Mouse (Mus musculus) regulatory T cell (primary cell): Measurements from ENCODE around the gene Chrd.

ENCODE experiments used
- in situ Hi-C: fragments of 300-600 bp; cut with MboI, MseI; formaldehyde crosslinking; loops from one replicate; pipeline ENCODE4 v1.15.1; 2025; ENCODE audit warnings: high pct_unique_total_duplicates

Chrd gene

GRCm38 (mm10) chr16:20710370-20710769 lies 22.6 kb upstream of the Chrd start:
- in situ Hi-C loops, result no loop called here

- in situ Hi-C loops, result no loop called here
These were observed 22.1 kb upstream of the Chrd start for GRCm38 (mm10) chr16:20710810-20711209.

- in situ Hi-C loops, result no loop called here
These were observed 20.7 kb upstream of the Chrd start for GRCm38 (mm10) chr16:20712190-20712589.

GRCm38 (mm10) chr16:20712889-20713288 lies 20.0 kb upstream of the Chrd start:
- in situ Hi-C loops, result no loop called here

GRCm38 (mm10) chr16:20714307-20715080 lies 18.4 kb upstream of the Chrd start:
- in situ Hi-C loops, result no loop called here

- in situ Hi-C loops, result no loop called here
These were observed 17.8 kb upstream of the Chrd start for GRCm38 (mm10) chr16:20715161-20715560.

- in situ Hi-C loops, result no loop called here
These were observed 17.4 kb upstream of the Chrd start for GRCm38 (mm10) chr16:20715566-20715965.

GRCm38 (mm10) chr16:20715976-20716840 lies 16.7 kb upstream of the Chrd start:
- in situ Hi-C loops, result no loop called here

- in situ Hi-C loops, result no loop called here
These were observed 16.1 kb upstream of the Chrd start for GRCm38 (mm10) chr16:20716841-20717180.

- in situ Hi-C loops, result no loop called here
These were observed 15.5 kb upstream of the Chrd start, which contains the start of the genes Polr2h and Clcn2 for GRCm38 (mm10) chr16:20717181-20717977. Gene Polr2h, plus strand, starts transcription at chr16:20717665. Gene Clcn2, minus strand, starts transcription at chr16:20717746.

- in situ Hi-C loops, result no loop called here
These were observed 14.8 kb upstream of the Chrd start for GRCm38 (mm10) chr16:20717978-20718670.

- in situ Hi-C loops, result no loop called here
These were observed 11.1 kb upstream of the Chrd start for GRCm38 (mm10) chr16:20721808-20722207.

GRCm38 (mm10) chr16:20722736-20723135 lies 10.2 kb upstream of the Chrd start:
- in situ Hi-C loops, result no loop called here

- in situ Hi-C loops, result no loop called here
These were observed 9.7 kb upstream of the Chrd start for GRCm38 (mm10) chr16:20723247-20723646.

GRCm38 (mm10) chr16:20724338-20724748 lies 8.6 kb upstream of the Chrd start:
- in situ Hi-C loops, result no loop called here

- in situ Hi-C loops, result no loop called here
These were observed 7.6 kb upstream of the Chrd start for GRCm38 (mm10) chr16:20725321-20725720.

- in situ Hi-C loops, result no loop called here
These were observed 7.2 kb upstream of the Chrd start for GRCm38 (mm10) chr16:20725750-20726149.

GRCm38 (mm10) chr16:20726384-20726783 lies 6.5 kb upstream of the Chrd start:
- in situ Hi-C loops, result no loop called here

GRCm38 (mm10) chr16:20730293-20730711 lies 2.6 kb upstream of the Chrd start:
- in situ Hi-C loops, result no loop called here

- in situ Hi-C loops, result no loop called here
These were observed 1.2 kb upstream of the Chrd start for GRCm38 (mm10) chr16:20731688-20732087.

GRCm38 (mm10) chr16:20732251-20732924 lies 539 bp upstream of the Chrd start:
- in situ Hi-C loops, result no loop called here
